Mouse (Mus musculus): ENCODE data around the gene Pde10a. TPM values are rescaled to one million over a fixed set of nuclear protein-coding genes. Genes with fewer than 3 reads are reported as not detected.

The Pde10a gene
- total RNA-seq, 2 experiments from 2014 or later: not detected

DNA sequence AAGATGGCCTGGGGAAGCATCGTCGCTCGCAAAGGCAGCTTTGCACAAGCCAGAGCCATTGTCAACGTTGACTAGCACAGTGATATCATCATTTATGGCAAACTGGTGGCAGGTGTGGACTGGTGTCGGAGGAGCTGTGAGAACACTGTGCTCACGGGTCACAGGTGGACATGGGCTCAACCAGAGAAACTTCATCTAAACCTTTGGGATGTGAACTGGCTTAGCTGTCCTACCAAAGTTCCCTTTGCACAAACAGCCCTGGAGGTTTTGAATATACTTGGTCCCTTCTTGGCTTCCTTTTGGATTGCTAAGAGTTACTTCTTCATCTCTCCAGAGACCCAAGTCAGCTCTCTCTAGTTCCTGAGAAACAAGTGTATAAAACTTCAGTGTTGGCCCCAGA is 41.7 kb downstream of the Pde10a start, which contains the start of gene Gm17087:
Gene Gm17087, minus strand, starts transcription at position 101 of the 400 bp plus-strand sequence.
- ATAC-seq (replicated peaks; ENCODE audit: low FRiP score, poor library complexity, severe bottlenecking): no peak

DNA sequence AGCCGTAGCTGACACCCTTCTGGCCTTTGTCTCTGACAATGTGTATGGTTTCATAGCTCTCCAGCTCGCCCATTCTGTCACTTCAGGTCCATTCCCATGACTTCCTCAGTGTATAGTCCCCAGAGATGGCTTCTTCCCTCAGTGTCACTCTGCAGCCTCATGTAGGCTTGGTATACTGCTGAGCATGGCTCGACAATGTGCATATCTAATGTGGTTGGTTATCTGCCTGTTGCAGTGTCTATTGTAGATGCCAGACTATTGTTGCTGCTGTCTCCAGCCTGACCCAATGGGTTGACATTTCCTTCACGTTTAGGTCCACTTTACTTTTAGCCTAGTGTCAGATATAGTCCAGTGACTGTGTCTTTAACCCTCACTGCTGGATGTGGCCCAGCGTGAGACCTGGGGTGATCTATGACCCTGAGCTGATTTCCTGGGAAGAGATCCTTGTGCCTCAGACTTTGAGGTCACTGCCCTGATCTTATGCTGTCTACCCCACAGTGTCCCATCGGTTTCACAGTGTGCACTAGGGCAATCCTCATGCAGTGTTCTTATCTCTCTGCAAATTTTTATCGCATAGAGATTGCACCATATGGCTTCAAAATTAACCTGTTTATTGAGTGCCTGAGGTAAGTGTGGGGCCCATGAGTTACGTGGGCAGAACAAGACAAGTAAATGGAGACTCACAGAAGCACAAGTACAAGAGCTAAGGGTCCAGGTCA is 48.5 kb downstream of the Pde10a start:
- ATAC-seq (replicated peaks; ENCODE audit: low FRiP score, poor library complexity, severe bottlenecking): no peak

DNA sequence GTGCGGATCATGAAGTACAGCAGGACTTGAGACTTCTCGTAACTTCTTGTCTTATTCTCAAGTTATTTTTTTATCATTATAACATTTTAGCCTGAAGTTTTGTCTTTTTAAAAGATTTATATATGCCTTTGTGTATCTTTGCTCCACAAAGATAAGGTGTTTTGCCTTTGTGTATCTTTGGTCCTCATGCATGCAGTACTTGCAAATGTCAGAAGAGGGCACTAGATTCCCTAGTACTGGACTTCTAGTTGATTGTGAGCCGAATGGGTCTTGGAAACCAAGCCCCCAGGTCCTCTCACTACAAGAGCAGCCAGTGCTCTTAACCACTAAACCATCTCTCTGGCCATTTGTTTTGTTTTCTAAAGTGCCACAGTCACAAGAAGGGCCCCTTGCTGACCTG is 55.2 kb downstream of the Pde10a start:
- no peak for ATAC-seq (replicated peaks; ENCODE audit: low FRiP score, poor library complexity, severe bottlenecking)

DNA sequence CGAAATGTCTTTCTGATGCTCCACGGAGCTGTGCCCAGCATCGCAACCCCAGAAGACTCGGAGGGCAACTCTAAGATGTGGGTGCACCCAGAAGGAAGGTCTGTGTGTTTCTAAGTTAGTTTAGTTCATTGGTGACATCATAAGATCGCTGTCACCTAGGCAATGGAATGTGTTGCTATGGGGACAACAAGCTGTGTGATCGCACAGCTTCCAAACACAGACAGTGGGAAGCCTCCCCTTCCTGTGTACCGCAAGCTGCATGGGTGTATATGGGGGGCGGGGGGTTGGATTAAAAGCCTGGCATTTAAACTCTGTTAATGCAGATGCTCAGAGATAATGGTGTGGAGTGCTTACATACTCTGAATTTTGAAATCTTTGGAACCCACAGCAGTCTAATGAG is 56.4 kb downstream of the Pde10a start:
- ATAC-seq (replicated peaks; ENCODE audit: low FRiP score, poor library complexity, severe bottlenecking): no peak

DNA sequence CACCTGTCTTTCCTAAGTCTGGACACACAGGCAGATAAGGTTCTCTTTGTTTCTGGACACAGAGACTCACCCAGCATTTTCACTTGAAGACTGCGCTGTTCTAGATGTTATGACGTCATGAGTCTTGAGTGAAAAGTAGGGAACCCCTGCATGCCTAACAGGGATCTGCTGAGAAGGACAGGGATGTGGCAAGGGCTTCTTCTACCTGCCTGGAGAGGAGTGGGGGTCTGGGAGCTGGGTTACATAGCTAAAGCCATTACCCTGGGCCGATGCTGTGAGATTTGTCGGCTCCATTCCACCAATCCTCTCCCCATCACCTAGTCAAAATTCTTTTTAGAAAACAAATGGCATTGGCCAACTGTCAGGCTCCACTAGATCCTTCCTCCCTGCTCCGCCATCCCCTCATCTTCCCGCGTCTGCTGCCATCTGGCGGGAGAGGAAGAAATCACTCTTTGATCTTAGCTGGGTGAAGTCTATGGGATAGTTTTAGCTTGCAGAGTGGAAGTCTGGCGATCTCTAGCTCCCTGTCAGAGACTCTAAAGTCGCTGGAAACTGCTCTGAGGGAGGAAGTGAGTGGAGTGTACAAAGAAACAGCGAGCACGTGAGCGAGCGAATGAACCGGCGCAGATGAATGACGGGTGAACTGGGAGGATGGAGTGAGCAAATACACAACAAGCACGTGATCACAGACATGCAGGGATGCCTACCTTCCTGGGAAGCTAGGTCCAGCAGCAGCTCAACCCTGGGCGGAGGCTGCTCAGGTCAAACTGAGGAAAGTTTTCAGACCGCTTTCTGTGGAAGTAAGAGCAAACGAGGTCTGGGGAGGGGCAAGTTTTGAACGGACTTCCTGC is 67.5 kb downstream of the Pde10a start:
- no peak for ATAC-seq (replicated peaks; ENCODE audit: low FRiP score, poor library complexity, severe bottlenecking)

DNA sequence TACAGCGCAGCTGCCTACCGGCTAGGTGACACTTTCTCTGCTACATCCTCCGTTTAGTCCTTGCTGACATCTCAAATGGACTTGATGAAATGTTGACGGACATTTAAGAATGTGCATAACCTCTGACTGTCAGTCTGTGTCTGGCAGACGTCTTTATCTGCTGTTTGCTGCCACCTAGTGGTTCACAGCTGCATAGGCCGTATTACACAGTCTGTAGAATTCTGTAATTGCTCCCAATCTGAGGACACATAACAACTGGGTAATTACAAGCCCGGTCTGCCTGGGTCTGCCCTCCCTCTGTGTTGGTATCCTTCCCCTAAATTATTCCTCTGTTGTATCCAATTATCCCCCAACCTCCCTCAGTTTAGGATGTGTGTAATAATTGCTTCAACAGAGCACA is 72.6 kb downstream of the Pde10a start:
- peak; percentile 72; the same call in 1 of the 2 replicates for ATAC-seq (replicated peaks; ENCODE audit: low FRiP score, poor library complexity, severe bottlenecking)

DNA sequence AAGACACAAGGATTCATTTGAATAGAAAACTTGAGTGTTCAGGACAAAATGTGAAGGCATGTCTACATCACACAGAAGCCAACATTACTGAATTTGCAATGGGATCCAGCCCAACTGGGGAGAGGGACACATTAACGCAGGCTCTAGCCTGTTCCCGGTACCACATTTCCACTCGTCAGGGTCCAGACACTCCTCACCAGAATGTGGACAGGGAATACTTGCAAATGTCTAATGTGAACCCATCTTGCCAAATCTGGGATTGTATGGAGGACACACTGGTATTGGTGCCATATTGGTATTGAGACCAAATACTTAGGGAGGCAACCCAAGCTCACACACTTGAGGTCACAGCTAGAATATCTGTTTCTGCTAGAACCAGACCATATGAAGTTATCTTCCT is 77.8 kb downstream of the Pde10a start:
- ATAC-seq (replicated peaks; ENCODE audit: low FRiP score, poor library complexity, severe bottlenecking): no peak

DNA sequence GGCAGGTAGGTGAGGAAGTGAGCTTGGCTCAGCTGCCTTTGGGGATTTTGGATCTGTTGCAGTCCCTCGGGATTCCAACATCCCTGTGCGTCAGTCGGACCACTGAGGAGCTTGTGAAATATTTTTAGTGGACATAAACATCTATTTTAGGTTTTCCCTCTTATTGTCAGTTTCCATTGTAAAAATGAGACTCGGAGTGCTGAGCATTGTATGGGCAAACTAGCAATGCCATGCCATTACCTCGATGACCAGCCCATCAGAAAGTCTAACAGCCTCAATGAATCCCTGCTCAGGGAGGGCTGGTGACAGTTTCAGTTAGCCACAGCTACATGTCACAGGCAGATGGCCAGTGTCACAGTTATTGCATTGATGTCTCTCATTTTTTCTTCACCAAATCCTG is 80.7 kb downstream of the Pde10a start:
- no peak for ATAC-seq (replicated peaks; ENCODE audit: low FRiP score, poor library complexity, severe bottlenecking)

DNA sequence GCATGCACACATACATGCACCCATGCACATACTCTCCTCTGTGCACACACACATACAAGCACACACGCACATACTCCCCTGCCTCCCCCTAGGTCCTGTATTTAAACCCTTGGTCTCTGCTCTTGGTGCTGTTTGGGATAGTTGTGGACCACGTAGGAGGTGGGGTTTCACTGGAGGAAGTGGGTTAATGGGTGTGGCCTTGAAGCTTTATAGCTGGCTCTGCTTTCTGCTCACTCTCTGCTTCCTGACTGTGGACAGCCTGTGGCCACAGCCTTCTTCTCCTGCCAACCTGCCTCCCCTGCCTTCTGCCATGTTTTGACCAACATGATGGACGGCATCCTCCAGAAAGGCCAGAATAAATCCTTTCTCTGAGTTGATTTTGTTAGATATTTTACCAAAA is 81.5 kb downstream of the Pde10a start:
- ATAC-seq (replicated peaks; ENCODE audit: low FRiP score, poor library complexity, severe bottlenecking): no peak

DNA sequence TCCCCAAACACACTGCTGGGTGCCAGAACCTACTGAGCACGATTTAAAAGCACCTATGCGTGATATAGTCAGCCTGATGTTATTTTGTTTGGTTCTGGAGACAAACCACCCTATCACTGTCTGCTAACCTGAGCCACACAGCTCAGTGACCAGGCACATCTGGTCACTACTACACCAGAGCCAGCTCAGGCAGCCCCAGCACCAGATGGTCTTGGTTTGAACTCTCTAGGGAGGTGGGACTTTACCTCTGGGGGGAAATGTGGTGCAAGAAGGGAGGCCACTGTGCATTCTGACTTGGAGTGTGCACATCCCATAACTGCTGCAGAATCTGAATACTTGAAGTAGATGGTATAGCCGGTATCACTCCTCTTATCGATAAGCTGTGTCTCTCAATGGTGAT is 86.7 kb downstream of the Pde10a start:
- no peak for ATAC-seq (replicated peaks; ENCODE audit: low FRiP score, poor library complexity, severe bottlenecking)

DNA sequence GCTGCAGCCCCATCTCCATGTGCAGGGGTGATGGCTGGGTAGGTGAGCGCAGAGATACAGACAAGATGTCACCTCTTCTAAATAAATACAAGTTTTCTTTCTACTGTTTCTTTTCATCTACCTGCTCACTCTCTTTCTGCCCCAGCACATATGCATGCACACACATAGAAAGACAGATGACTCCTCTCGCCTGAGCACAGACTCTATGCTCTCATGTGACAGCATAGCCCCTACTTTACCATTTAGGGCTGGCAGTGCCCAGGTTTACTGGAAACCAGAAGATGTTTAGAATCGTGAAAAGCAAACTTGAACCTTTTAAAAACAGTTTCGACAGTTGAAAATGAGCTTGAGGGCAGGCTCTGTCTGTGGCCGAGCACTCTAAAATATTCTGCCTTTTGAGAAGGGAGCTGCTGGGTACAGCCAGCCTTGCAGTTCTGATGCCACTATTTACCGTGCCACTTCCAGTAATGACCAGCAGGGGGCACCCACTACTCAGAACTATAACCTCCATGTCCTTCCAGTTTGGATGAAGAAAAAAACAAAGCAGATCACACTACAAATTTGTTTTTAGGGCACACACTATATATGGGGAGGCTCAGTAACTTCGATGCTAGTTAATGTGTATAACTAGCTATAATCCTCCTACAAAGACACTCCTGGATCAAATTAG is 88.8 kb downstream of the Pde10a start:
- ATAC-seq (replicated peaks; ENCODE audit: low FRiP score, poor library complexity, severe bottlenecking): peak; percentile 59; the same call in 1 of the 2 replicates

DNA sequence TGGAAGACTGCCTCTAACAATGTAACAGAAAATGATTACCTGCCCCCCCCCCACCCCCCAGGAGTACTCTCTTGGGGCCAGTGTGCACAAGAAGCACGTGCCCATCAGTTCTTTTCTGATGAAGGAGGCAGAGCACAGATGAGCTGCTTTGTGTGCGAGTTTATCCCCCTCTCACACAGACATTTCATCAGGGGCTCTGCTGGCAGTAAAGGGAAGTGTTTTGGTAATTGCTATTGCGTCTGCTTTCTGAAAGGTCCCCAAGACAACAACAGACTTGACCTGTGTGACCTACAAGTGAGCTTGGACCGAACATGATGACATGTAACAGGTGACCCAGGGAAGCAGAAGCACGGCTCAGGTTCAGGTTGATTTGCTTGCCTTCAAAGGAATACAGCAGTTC is 95.2 kb downstream of the Pde10a start:
- ATAC-seq (replicated peaks; ENCODE audit: low FRiP score, poor library complexity, severe bottlenecking): no peak

DNA sequence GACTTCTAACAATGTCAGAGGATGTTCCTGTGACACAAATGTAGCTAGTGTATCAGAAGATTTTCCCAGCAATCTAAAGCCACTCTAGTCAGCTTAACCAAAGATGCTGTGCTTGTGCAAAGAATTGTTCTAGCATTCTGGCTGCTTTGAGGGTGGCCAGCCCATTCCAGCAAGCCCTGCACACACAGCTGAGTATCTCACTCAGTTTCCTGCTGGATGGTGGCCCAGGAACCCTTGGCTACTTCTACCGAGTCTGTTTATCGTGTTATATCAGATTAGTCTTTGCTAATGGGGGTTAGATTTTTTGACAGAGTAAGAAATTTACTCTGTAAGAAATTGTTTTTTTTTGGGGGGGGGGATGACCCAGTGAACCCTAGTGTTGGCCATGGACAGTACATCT is 95.9 kb downstream of the Pde10a start:
- ATAC-seq (replicated peaks; ENCODE audit: low FRiP score, poor library complexity, severe bottlenecking): no peak

DNA sequence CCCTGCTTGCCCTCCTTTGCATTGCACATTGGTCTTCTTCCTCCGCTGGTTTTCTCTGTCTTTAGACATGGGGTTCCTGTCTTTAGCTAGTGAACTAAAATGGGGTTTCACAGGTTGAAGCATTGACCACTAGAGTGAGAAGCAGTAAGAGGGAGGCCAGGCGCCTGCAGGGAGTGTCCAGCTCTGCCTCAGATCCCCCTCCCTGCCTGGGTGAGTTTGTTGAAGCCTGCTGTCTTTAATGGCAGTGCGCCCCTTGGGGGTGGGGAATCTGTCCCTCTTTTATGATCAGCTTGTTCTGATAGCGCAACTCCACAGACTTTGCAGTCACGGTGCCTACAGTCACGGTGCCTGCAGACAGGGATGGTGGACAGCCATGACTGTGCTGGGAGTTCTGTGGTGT is 96.7 kb downstream of the Pde10a start:
- ATAC-seq (replicated peaks; ENCODE audit: low FRiP score, poor library complexity, severe bottlenecking): no peak

DNA sequence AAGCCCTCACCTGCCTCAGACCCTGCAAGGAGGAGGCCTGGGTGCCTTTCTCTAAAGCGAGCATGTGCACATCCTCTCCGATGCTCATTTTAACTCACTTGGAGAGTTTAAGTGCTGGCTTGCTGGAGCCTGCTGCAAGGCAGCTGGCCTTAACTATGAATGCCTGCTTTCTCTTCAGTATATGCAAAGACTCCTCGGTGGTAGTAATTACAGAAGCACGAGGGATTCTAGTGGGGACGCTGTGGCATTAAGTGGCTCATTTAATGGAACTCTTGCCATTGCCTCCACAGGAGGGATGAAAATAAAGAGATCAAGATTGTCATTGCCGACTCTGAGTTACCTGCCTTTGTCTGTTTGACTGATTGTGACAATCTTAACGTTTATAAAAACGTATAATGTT is 101.2 kb downstream of the Pde10a start:
- ATAC-seq (replicated peaks; ENCODE audit: low FRiP score, poor library complexity, severe bottlenecking): no peak

DNA sequence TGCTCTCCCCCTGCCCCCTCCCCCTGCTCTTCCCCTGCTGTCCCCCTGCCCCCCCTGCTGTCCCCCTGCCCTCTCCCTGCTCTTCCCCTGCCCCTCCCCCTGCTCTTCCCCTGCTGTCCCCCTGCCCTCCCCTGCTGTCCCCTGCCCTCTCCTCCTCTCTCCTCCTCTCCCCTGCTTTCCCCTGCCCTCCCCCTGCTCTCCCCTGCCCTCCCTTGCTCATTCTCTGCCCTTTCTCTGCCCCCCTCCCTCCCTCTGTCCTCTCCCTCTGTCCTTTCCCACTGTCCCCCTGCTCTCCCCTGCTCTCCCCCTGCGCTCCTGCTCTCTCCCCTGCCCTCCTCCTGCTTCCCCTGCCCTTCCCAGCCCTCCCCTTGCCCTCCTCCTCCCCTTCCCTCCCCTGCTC is 106.5 kb downstream of the Pde10a start:
- ATAC-seq (replicated peaks; ENCODE audit: low FRiP score, poor library complexity, severe bottlenecking): no peak

DNA sequence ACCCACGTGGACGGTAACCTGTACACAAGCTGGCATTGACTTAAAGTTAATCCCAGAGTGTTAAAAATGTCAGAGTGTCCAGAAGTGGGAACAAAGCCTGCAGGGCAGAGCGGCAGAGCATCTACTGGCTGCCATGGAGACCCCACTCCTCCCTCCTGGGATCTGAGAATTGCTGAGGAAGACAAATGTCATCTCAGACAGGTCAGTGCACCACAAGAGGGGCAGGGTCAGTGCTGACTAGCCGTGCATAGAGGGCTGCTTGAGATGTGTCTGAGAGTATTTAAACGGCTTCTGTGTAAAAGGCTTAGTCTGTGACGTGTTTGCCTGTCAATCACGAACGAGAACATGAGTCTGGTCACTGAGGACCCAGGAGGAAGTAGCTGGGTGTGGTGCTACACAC is 108.4 kb downstream of the Pde10a start:
- ATAC-seq (replicated peaks; ENCODE audit: low FRiP score, poor library complexity, severe bottlenecking): no peak

DNA sequence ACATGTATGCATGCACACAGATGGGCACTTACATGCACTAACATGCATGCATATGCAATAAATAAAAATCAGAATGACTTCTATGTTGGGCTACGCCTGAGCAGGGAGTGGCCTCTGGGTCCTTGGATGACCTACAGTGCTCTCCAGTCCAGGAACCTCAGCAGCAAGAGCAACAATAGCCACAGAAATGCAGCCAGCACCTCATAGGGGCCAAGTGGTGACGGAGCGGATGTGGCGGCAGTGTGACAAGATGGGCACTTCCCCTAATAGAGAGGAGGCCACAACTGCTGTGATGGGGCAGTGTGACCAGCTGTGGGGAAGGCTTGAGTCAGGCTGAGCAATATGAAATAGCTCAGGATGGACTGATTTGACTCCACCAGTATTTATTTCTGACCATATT is 109.3 kb downstream of the Pde10a start:
- no peak for ATAC-seq (replicated peaks; ENCODE audit: low FRiP score, poor library complexity, severe bottlenecking)

DNA sequence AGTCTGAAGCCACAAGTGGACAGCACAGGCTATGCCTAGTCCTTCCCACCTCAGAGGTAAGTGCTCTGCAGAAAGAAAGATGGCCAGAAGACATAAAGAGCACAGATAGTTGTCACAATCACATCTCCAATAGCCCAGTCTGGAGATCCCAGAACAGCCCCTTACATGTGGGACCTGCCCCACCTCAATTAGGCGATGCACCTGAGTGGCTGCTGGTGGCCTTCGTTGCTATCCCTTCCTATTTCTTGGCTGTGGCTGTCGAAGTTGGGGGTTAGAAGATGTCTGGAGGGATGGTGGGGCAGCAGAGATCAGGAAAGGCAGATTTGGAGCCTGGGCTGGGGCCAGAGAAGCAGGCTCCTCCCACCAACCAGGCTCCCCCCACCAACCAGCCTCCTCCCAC is 111.1 kb downstream of the Pde10a start:
- ATAC-seq (replicated peaks; ENCODE audit: low FRiP score, poor library complexity, severe bottlenecking): no peak

DNA sequence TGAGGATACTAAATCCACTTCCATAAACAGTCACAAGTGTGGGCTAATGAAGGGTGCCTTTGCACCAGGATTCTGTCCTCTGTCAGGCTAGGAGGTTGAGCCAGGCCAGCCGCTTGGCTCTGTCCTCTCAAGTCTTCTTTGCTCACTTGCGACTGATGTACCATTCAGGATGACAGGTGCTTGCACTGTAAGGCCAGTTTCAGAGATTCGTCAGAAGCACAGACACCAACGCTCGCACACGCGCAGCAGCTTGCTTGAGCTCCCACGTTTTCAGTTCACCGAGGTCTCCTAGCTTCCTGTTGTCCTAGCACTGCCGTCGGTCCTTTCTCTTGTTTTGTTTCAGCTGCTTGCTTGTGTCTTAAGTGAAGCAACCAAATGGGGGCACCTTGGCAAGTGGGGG is 111.5 kb downstream of the Pde10a start:
- ATAC-seq (replicated peaks; ENCODE audit: low FRiP score, poor library complexity, severe bottlenecking): no peak

DNA sequence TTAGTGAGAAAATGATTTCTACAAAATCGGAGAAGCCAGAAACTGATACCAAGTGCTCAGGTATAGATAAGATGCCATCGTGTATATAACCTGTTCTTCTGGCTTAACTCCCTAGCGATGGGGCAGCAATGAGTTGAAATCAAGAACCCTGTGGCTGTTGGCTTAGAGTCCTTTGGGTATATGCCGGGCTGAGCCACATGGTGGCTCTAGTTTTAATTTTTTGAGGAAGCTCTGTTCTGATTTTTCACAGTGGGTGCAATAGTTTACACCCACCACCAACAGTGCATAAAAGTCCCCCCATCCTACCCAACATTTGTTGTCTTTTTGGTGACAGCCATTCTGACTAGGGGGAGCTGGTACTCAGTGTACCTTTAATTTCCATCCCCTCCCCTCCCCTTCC is 112.0 kb downstream of the Pde10a start:
- no peak for ATAC-seq (replicated peaks; ENCODE audit: low FRiP score, poor library complexity, severe bottlenecking)

Measured in erythroid progenitor cell, adult 5-6 weeks (primary cell).